Mouse (Mus musculus) embryo, embryonic 10 days (tissue): Measurements from ENCODE around the gene Scamp4.
A peak's percentile ranks its signal among the peaks of the same experiment; 100 is the strongest.
"Not testable (repeated sequence)": the region's sequence is repeated elsewhere in the genome, so short reads cannot be mapped to it uniquely, and the experiment has no call there.

Source experiments
- DNase-seq: peaks from one replicate; pipeline ENCODE4 v3.0.0-alpha.2; 2015; ENCODE audit warnings: low spot score

Gene Scamp4

DNA sequence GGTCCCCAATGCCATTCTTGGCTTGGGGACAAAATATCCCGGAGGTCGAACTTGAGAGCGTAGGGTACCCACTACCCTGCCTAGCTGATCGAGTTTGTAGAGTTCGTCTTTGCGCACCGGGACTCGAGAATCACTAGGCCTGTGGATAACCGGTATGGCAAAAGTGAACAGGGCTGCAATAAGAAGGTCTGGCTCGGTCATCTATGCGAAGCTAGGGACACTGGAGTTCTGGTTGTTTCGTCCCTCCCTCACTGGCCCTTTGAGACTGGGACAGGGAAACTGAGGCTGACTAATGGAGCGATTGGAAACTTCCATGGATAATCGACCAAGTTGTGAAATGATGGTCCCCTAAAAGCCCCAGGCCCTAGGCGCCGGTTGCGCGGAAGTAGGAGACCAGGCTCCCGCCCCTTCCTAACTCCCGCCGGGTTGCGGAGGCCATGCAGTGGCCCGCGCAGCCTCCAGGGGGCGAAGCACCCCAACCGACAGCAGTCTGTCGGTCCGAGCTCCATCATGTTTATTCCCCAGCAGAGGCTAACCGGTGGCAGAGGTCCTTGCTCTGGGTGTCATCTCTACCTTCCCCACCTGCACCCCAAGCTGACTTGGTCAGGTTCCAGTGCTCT is 24.4 kb upstream of the Scamp4 start:
- DNase-seq = peak; percentile 80

DNA sequence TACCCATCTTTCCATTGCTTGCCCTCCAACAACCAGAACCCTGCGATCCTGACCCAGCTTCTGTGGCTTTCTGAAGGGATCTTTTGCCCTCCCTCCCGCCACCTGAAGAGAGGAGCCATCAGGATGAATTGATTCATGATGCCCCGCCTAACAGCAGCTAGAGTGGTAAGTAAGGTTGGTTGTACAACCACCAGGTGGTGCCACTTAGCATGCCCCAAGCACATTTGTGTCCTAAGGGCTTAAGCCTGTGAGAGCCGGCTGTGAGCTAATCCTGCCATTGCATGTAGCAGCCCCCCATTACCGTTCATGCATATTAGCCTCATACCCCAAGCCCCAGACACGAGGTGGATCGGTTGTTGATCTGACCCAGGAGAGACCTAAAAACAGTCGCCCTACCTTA is 23.8 kb upstream of the Scamp4 start:
- peak; percentile 85 for DNase-seq

DNA sequence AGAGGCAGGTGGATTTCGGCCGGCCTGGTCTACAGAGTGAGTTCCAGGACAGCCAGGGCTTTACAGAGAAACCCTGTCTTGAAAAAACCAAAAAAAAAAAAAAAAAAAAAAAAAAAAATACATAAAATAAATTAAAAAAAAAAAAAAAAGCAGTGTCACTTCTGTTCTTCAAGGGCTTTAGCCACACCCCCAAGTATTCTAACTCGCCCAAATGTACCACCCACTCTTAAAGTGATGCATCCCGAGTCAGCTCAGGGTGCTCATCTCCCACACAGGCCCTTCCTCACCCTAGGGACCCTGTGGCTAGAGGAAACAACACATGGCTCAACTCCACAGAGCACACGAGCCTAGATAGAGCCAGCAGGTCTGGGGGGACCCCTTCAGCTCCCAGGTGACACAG is 19.6 kb upstream of the Scamp4 start:
- DNase-seq = no peak

DNA sequence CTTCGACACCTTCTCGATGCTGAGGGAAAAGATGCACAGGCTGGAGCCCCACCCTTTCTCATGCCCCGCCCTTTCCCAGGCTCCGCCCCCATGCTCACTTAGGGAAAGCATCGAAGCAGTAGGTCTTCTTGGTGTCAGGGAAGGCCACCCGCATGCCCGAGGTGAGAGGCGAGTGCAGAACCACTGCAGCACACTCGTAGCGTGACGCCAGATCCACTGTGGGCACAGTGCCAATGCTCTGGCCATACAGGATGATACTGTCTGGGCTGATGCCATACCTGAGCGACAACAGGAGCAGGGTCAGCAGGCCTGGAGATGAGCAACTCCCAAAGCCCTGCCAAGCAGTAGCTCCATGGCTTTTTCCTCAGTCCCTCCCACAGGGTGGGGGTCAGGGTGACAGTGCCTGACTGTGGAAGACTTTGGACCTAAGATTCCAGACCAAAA is 18.6 kb upstream of the Scamp4 start:
- no peak for DNase-seq

DNA sequence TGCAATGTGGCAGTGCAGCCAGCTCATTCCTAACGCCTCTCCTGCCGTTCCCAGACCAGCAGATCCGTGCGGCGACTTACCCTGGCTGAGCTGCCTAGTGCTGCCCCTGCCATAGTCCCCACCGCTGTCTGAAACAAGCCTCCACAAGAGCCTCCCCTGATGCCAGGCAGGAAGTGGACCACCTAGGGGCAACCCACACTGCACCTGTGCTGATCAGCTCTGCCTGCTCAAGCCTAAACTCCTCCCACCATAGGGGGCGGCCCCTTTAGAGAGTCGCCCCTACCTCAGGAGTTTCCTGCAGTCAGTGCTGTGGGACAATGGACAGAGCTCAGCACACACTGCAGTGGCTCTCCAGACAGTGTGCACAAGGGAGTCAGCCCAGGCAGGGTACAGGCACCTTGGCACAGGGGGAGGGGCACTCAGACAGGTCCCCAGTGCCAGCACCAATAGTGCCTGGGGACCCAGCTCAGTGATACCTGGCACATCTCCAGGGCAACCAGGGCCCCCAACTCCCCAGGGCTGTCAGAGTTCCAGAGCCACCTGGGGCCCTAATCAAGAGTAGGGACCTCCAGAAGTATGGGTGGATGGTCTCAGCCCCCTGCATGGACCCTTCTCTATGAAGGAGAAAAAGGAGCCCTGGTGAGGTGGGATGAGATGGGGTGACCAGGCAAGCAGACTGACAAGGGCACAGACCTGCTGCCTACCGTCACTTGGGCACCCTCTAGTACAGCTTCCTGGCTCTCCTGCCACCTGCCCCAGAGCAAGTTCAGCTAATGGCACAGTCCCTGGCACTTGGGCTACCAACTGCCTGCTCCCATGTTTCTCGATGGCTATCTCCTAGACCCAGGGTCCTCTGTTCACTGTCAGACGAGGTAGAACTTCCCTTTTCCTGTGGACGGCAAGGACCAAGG is 17.8 kb upstream of the Scamp4 start:
- DNase-seq = no peak

DNA sequence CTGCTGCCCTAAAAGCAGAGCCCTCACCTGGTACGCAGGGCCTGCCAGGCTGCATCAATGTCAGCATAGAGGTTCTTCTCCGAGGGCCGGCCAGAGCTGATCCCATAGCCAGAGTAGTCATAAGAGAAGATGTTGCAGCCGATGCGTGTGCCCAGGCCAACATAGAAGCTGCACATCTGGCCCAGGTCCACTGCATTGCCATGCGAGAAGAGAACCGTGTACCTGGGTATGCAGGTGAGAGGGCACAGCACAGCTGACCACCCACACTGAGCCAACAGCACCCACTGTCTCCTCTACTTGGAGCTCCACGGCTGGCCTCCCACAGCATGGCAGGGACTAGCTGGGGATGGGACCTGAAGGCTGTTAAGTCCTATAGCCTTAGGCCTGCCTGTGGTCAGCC is 17.1 kb upstream of the Scamp4 start:
- DNase-seq = no peak

DNA sequence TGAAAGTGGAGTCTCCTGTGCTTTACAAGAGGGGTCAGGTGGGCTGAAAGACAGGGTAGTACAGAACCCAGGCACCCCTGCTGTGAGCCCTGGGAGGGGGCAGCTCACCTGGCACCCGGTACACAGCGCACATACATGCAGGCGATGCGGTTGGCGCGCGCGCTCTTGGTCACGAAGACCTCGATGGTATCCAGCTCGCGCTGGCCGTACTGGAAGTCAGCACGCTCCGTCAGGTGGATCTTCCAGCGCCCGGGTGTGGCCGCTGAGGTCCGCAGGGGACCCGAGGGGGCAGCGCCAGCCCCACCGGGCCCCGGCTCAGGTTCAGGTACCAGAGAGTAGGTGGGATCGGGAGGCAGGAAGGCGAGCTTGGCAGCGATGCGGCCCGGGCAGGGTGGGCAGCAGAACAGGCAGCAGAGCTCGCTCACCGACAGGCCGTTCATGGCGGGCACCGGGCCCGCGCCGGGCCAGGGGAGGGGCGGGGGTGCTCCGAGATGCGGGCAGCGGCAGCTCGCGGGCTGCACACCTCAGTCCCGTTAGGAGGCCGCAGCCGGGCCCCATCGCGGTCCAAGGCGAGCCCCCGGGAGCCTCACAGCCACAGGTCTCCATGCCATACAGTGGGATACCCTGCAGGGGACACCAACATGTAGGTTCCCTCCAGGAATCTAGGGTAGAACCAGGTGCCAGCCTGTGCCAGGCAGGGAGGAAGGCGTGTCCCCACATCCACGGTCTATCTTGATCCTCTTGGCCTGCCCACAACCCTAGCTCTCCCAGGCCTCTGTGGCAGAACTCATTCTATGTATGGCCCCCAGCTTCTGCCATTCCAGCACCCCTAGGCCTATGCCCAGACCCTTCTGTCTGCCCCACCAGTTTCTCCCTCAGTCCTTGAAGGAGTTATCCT is 16.0 kb upstream of the Scamp4 start:
- no peak for DNase-seq

DNA sequence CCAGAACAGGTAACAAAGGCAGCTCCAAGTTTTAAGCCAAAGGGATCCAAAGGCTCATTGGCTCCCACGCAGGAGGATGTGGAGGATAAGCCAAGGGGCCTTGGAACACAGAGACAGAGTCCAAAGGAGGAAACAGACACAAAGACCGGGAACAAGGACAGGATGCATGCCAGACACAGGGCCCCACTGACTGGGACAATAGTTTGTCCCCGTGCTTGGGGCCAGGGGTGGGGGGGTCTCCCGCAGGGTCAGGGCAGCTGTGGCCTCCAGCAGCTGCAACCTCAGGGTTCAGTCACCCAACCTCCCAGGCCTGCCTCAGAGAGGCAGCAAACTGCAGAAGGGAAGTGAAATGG is 15.4 kb upstream of the Scamp4 start:
- peak; percentile 23 for DNase-seq

DNA sequence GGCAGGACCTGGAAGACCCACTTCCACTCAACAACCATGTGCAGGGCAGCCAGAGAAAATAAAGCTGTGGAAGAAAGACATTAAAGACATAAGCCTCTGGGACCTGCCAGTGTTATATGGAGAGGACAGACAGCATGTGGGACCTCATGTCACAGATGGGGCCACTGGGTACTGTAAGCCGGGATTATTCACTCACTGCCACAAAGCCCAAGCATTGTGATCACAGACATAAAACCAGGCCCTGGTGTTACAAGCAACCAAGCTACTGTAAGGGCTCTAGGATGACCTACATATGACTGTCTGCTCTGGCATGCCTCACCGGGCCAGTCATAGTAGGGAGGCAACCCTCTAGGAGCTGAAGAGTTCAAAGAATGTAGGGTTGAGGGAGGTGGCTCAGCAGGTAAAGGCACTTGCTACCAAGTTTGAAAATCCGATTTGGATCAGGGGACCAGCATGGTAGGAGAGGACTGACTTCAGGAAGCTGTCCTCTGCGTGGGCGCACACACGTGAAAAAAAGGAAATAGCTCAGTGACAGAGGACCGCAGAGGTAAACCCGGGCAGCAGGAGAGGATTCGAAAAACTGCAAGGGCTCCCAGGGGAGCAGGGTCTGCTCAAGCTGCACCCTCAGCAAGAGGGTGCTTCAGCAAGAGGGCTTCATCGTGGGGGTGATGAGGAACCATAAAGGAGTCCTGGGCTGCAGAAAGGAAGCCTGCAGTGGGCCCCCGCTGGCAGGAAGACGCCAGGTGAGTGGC is 13.4 kb upstream of the Scamp4 start:
- no peak for DNase-seq

DNA sequence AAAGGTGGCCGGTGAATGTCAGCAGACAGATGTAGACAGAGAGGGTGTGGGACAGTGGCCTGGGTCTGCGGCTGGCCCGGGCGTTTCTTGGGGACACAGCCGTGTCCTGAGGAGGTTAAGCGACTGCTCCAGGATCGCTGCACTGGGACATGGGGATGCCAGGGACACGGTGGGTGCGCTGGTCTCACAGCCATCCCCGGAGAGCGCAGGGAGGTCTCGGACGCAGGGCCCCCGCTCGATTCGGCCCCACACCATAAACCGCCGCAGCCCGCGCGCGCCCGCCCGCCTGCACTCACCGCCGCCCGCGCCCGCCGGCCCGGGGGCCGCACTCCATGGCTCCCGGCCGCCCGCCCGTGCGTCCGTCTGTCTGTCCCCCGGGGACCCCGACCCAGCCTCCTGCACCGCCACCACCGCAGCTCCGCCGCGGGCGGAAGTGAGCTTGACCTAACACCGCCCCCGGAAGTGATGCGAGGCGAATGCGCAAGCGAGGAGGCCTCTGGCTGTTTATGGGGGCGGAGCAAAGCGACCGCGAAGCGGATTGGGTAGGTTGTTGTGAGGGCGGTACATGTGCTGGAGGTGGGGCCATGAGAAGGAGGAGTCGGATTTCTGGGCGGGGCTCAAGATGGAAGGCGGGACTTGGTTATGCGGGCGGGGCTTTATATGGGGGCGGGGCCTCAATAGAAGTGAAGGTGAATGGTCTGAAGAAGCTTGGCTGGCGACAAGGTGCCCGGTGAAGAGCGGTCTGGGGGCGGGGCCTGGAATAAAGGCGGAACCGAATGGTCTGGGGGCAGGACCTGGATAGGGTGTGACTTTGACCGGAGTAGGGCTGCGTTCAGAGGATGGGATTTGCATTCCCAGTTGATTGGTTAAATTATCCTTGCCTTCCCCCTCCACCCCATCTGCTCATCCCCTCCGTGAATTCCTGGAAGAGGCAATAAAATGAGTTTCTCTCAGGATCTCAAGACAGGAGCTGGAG is 12.5 kb upstream of the Scamp4 start, which contains the start of gene Abhd17a:
TSS of gene Abhd17a (minus strand) at position 463 of the 976 bp plus-strand sequence.
- DNase-seq = peak; percentile 97

DNA sequence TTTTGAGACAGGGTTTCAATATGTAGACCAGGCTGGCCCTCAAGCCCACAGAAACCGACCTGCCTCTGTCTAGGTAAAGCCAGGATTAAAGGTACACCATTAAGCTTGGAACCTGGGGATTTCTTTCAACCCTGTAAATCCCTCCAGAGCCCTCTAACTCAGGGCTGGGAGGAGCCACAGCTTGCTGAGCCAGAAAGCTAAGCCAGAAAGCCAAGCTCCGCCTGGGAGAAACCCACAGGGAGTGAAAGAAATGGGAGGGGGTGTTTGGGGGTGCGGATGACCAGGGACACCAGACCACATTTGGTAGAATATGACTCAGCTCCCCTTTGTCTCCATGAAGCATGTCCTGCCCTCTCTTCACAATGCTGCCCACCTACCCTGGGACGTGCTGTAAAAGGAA is 6.4 kb upstream of the Scamp4 start:
- no peak for DNase-seq

DNA sequence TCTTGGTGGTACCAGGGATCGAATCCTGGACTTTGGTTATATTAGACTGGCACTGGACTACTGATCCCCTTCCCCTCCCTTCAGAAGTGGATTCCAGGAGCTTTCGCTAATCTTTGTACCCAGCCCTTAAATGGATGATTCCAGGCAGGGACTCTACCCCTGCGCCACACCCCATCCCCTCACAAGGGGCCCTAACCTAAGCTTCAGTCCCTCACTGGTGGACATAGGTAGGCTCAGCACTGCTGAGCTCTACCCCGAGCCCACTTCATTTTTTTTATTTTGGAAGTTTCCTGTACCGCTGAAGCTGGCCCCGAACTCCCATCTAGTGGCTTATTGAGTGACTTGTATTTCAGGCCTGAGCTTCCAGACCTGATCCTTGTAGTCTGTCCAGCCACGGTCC is 692 bp downstream of the Scamp4 start:
- DNase-seq = no peak

DNA sequence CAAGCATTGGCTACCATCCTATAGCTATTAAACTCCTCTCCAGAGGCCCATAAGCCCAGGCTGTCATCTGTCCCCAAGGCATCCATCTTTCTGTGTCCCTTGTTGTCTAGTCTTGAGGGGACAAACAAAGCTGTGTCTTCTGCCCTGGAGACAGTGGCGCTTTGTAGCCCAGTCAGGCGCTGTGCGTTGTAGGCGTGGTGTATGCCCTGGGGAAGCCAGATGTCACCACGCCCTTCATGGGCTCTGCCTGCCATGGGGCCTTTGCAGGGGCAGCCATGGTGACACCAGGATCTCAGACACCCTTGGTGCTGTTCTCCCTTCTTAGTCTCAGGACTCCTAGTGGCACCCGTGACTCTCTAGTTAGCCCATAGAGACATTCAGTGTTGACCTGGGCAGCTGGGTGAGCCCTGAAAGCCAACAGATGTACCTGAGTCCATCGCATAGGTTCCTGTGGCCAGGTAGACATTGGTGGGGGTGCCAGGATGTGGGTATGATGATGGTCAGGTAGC is 1.4 kb downstream of the Scamp4 start:
- no peak for DNase-seq

DNA sequence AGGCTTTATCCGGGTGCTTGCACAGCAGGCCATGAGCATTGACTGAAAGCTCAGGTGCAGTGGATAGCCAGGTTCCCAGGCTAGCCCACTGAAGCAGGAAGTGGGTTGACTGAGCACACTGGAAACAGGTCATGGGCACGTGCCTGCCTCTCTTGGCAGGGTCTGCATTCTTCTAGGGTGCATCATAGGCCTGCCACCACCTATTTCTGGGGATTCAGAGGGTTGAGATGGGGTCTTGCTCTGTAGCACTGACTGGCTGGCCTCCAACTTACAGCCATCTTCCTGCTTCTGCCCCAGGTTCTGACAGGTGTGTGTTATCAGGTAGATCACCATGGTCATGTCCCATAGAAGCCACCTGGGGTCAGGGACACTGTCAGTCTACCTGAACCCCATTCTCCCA is 2.3 kb downstream of the Scamp4 start:
- DNase-seq = no peak

DNA sequence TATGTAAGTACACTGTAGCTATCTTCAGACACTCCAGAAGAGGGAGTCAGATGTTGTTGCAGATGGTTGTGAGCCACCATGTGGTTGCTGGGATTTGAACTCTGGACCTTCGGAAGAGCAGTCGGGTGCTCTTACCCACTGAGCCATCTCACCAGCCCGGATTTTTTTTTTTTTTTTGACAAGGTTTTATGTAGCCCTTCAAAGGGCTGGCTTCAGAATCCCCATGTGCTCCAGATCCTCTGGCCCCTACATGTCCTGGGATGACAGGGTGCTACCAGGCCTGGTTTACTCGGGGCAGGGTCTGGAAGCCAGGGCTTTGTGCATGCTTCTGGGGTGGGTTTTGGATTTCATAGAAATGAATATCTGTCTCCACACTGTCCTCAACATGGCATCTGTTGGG is 3.0 kb downstream of the Scamp4 start, which contains the start of gene Gm49322:
TSS of gene Gm49322 (plus strand) at position 301 of the 400 bp plus-strand sequence.
- not testable (repeated sequence) for DNase-seq

DNA sequence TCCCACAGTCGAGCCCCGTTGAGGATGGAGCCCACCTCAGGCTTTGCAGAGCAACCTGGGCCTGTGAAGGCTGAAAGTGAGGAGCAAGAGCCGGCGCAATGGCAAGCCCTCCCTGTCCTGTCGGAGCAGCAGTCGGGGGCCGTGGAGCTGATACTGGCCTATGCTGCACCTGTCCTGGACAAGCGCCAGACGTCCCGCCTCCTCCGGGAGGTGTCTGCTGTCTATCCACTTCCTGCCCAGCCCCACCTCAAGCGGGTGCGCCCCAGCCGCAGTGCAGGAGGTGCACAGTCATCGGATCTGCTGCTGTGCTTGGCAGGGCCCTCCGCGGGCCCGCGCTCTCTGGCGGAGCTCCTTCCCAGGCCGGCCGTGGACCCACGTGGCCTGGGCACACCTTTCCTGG is 3.6 kb downstream of the Scamp4 start:
- DNase-seq = no peak

DNA sequence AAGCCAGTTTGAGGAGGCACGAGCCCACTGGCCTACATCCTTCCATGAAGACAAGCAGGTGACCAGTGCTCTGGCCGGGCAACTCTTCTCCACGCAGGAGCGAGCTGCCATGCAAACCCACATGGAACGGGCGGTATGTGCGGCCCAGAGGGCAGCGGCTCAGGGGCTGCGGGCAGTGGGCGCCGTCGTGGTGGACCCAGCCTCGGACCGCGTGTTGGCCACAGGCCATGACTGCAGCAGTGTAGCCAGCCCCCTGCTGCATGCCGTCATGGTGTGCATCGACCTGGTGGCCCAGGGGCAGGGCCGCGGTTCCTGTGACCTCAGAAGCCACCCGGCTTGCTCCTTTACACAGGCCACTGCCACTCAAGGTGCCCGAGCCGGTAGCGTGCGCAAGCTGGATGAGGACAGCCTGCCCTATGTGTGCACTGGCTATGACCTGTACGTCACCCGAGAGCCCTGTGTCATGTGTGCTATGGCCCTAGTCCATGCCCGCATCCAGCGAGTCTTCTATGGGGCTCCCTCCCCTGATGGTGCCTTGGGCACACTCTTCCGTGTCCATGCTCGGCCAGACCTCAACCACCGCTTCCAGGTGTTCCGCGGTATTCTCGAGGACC is 4.2 kb downstream of the Scamp4 start:
- DNase-seq = no peak

DNA sequence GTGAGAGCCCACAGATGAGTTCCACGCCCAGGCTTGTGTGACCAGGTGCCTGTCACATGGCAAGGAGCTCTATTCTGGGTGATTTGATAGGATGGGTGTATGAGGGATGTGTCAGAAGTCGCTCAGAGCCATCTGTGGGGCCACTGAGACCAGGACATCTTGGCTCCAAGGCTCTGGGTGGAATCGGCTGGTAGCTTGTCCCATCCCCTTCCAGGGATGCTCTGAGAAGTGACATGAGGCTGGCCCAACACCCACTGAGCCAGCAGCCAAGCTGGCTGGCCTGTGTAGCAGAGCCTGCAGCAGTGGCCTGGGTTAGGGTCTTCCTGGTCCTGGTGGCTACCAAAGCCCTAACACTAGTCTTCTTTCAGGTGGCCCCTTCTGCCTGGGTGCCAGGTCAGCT is 5.8 kb downstream of the Scamp4 start:
- DNase-seq = no peak

DNA sequence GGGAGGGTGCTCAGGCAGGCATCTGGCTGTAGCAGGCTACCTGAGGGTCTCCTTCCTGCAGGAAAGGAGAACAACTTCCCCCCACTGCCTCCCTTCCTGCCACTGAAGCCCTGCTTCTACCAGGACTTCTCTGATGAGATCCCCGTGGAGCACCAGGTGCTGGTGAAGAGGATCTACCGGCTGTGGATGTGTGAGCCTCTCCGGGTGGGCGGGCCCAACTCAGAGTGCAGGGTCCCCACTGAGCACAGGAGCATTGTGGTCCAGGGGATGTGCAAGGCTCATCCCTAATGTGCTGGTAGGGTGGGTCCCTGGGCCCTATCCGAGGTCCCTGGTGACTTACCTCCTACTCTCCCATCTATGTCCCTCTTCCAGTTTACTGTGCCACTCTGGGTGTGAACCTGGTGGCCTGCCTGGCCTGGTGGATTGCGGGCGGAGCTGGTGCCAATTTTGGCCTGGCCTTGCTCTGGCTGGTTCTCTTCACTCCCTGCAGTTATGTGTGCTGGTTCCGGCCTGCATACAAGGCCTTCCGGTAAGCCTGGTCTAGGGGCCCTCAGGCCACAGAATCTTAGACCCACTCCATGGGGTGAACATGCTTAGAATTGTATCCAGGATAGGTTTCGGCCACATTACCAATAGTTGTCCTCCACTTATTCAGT is 6.7 kb downstream of the Scamp4 start:
- DNase-seq = no peak
